Comparison of ENCODE assay signal across 9 mouse cellular contexts in genomic region chr15:78528726-78529411, GRCm38 (mm10). TPM values are rescaled to one million over a fixed set of nuclear protein-coding genes. Genes with fewer than 3 reads are reported as not detected.
DNase-seq lines count a peak whose midpoint lies in the region; TF ChIP-seq lines count a peak whose summit lies in the region.
"Had no signal": no experiment of that assay in that cellular context is flagged by ENCODE, and none has a peak within 500 bp of the region (broad histone marks: within the 10 kb centered on the region; RNA-seq: fewer than 3 reads in every experiment).

No protein-coding gene starts in this region.

- H3K9ac ChIP-seq in heart, adult 2 months (ENCODE audit: low read depth, low read length) = peak overlapping the region; percentile 65

- DNase-seq in 416B (ENCODE audit: low read depth) = peak; percentile 72
- DNase-seq in MN1 (ENCODE audit: low spot score) = peak; percentile 57
- DNase-seq in heart, adult 2 months = peak; percentile 69 to 75
- peak; percentile 51 for DNase-seq in kidney, adult 11 months
- peak; percentile 42 for DNase-seq in lung, postnatal 36 days
- DNase-seq in frontal cortex, adult 2 months (ENCODE audit: extremely low spot score in 1 of 2, low spot score in 1 of 2) = no peak
- DNase-seq in layer of hippocampus, postnatal 25 days (ENCODE audit: extremely low spot score in 1 of 2, low spot score in 1 of 2) = no peak
- no peak for DNase-seq in left cerebral cortex, postnatal 4 days

- TF ChIP-seq CTCF in heart, adult 2 months (IDR thresholded peaks at IDR 0.05) = no peak

- H3K79me2 ChIP-seq in heart, adult 2 months (replicated peaks; ENCODE audit: control insufficient read depth, insufficient read depth, low read length) = no peaks in the 10 kb centered on the region

- H3K4me3 ChIP-seq in heart, adult 2 months = peak overlapping the region; percentile 51

- no peaks in the 10 kb centered on the region for H3K36me3 ChIP-seq in heart, adult 2 months (ENCODE audit: control insufficient read depth, insufficient read depth, low read length)

- H3K27ac ChIP-seq in heart, adult 2 months = peak overlapping the region; percentile 92

- H3K27me3 ChIP-seq in heart, adult 2 months (ENCODE audit: control insufficient read depth, insufficient read depth, low read length) = no peaks in the 10 kb centered on the region

- H3K4me1 ChIP-seq in heart, adult 2 months (ENCODE audit: control insufficient read depth, insufficient read depth, low read length) = peaks cover 24% of the 10 kb centered on the region

- intact Hi-C loops in heart, adult 2 months (cut with DNase I) = loop anchor here (1.0 to 5.0 kb wide), 2 partner anchors 9 to 258 kb away; no protein-coding TSS in a partner anchor
- intact Hi-C loops in left cerebral cortex, postnatal 4 days (cut with DNase I) = no loop called here

- 24% methylated on average over 11 of the region's 11 CpGs for WGBS in heart, adult 2 months

- TF ChIP-seq POLR2A in heart, adult 2 months (IDR thresholded peaks at IDR 0.05; ENCODE audit: insufficient read depth, low read depth, low read length) = peak; percentile 9; the same call in 1 of the 2 replicates

- 0 out of 2 replicates have a peak, but pooled peaks have one; percentile 26 for TF ChIP-seq EP300 in heart, adult 2 months (IDR thresholded peaks at IDR 0.05; ENCODE audit: insufficient read depth, low read depth, low read length)

RNA-seq across cellular contexts. Expression of gene C1qtnf6, which starts 2.3 kb away (rescaled TPM):
- total RNA-seq in heart, adult 2 months (2021) = 10 to 100 TPM; 14.1 to 17.0 TPM
- polyA plus RNA-seq in heart, adult 2 months (2012; rRNA removed) = 20.8 and 40.5 TPM in 2 replicates
- polyA plus RNA-seq in frontal cortex, adult 2 months (2012; rRNA removed) = 4.7 and 4.9 TPM in 2 replicates
- 1 to 10 TPM; 5.3 to 5.6 TPM for total RNA-seq in layer of hippocampus, postnatal 25 days (2021)
- total RNA-seq in left cerebral cortex, postnatal 4 days (2021) = 10 to 100 TPM; 12.2 to 13.4 TPM

RNA-seq across cellular contexts. Expression of gene Sstr3, which starts 15.6 kb away (rescaled TPM):
- not detected for total RNA-seq in heart, adult 2 months (2021)
- not detected in 2 replicates for polyA plus RNA-seq in heart, adult 2 months (2012; rRNA removed)
- polyA plus RNA-seq in frontal cortex, adult 2 months (2012; rRNA removed) = 18.5 and 24.4 TPM in 2 replicates
- 10 to 100 TPM; 22.9 to 27.2 TPM for total RNA-seq in layer of hippocampus, postnatal 25 days (2021)
- 1 to 10 TPM; 5.5 to 6.5 TPM for total RNA-seq in left cerebral cortex, postnatal 4 days (2021)
- total RNA-seq: common myeloid progenitor, adult 5-6 weeks had no signal

RNA-seq across cellular contexts. Expression of gene Il2rb, which starts 33.8 kb away (rescaled TPM):
- total RNA-seq in heart, adult 2 months (2021) = under 1 TPM; 0.31 to 0.55 TPM
- polyA plus RNA-seq in heart, adult 2 months (2012; rRNA removed) = 1.4 and 2.3 TPM in 2 replicates
- 0.18 and 0.29 TPM in 2 replicates for polyA plus RNA-seq in frontal cortex, adult 2 months (2012; rRNA removed)
- under 1 TPM in 1 of 2 experiments, not detected in 1; 0.05 TPM for total RNA-seq in layer of hippocampus, postnatal 25 days (2021)
- under 1 TPM in 1 of 2 experiments, not detected in 1; 0.08 TPM for total RNA-seq in left cerebral cortex, postnatal 4 days (2021)

RNA-seq across cellular contexts. Expression of gene Rac2, which starts 43.7 kb away (rescaled TPM):
- 1 to 10 TPM; 4.5 to 8.7 TPM for total RNA-seq in heart, adult 2 months (2021)
- 7.7 and 44.7 TPM in 2 replicates for polyA plus RNA-seq in heart, adult 2 months (2012; rRNA removed)
- 2.7 and 4.7 TPM in 2 replicates for polyA plus RNA-seq in frontal cortex, adult 2 months (2012; rRNA removed)
- 1 to 10 TPM; 1.6 to 1.9 TPM for total RNA-seq in layer of hippocampus, postnatal 25 days (2021)
- 1 to 10 TPM; 1.4 to 4.2 TPM for total RNA-seq in left cerebral cortex, postnatal 4 days (2021)

Comparison
In these comparisons a context has a peak if more than half of its experiments do, and no peak if none do; other contexts are left out.
1. DNase-seq: peak in 416B (single experiment), MN1 (single experiment), heart, adult 2 months (2 of 2), kidney, adult 11 months (single experiment) and lung, postnatal 36 days (single experiment); none in frontal cortex, adult 2 months (0 of 2), layer of hippocampus, postnatal 25 days (0 of 2) and left cerebral cortex, postnatal 4 days (single experiment).
2. RNA of gene Sstr3, which starts 15.6 kb away (total RNA-seq): 22.9 to 27.2 TPM in layer of hippocampus, postnatal 25 days and 5.5 to 6.5 TPM in left cerebral cortex, postnatal 4 days; not detected in heart, adult 2 months; every median in the first group is over 4 times any median in the second.